Mouse (Mus musculus) natural killer cell, adult 2 months (primary cell): ENCODE data around the gene Arsb.
A peak's percentile ranks its signal among the peaks of the same experiment; 100 is the strongest.

Experiments
- DNase-seq, 2 experiments: peaks; one replicate each; pipeline ENCODE4 v3.0.0; 2022; ENCODE audit warnings: low spot score in 2 of 2

The Arsb gene

GRCm38 (mm10) chr13:93921831-93922565 is 150.6 kb downstream of the Arsb start:
- no peak for DNase-seq

- peak; percentile 18 to 31 for DNase-seq
Observed at GRCm38 (mm10) chr13:93922566-93922910, 151.1 kb downstream of the Arsb start.

- no peak for DNase-seq
Observed at GRCm38 (mm10) chr13:93924735-93925432, 153.5 kb downstream of the Arsb start.

DNA sequence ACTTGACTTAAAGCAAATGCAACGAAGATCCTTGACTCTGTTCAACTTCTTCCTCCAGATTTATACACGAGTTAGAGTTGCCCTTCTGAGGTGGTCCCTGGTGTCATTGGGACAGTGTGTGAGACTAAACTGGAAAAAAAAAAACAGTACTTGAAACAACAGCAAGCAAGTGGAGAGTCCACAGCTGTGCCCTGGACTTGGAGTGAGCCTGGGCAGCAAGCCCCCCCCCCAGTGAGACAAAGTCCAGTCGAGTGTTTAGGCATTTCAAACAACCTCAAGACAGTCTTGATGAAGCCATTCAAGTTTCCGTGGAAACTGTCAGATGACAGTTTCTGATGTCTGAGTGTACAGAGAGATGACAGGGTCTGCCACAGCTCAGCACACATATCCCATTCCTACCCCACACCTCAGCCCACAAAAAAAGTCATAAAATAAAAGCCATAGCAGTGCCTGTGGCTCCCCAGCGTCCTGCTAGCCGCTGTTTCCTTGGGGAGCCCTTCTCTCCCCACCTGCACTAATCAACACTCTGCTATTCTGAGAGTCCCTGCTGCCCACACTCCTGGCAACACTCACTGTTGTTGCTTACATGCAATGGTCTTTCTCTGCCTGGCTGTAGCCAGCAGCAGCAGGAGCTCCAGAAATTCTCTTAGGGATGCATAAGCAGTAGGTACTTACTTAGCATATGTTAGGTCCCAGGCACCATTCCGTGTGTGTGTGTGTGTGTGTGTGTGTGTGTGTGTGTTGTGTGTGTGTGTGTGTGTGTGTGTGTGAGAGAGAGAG is 159.3 kb downstream of the Arsb start:
- DNase-seq: no peak

DNA sequence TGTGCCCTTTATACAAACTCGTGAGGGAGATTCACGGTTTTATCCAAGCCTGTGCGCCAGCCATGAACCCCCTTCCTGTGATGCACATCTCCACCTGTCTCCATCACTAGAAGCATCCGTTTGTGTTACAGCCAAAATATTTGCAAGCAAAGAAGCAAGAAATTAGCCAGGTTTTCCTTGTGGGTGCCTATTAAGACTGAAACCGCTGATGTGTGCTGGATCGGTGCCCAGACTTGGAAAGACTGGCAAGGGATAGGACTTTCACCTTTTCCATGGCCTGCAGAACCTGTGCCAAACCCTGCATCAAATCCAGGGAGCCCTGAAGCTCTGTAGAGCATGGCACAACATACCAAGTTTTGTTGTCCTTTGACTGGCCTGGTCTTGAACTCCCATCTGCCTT is 165.0 kb downstream of the Arsb start:
- no peak for DNase-seq

- no peak for DNase-seq
Observed at GRCm38 (mm10) chr13:93938118-93938517, 166.7 kb downstream of the Arsb start.

DNA sequence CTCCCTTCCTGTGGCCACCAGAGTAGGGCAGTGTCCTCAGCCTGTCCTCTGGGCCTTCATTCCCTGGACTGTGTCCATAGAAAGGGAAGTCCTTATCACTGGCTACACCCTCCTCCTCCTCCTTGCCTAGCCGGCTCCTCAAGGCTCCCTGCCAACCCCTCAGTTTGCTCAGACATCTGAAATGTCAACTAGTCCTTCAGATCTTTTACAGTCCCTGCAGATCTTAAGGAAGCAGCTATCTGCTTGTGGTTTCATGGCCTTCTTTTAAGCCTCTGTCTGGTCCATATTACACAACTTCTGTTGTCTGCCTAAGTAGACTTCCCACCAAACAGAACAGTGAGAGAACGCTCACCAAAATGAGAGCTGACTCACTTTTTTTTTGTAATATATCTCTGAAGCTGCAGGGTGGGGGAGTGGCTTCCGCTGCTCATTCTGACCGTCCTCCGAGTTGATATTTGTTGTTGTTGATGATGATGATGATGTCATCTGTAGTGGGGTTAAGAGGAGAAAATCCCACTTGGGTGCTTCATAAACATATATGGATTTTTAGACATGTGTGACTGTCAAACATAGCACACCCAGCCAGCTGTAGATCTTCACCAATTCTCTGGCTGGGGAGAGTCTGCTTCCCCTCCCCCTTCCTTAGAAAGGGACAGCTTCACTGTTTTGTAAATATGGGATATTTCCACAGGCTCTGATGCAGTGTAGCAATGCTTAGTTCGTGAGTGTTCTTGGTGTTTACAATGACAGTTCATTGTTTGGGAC is 168.1 kb downstream of the Arsb start:
- no peak for DNase-seq

- no peak for DNase-seq
Observed at GRCm38 (mm10) chr13:93940742-93941531, 169.5 kb downstream of the Arsb start.

GRCm38 (mm10) chr13:93950996-93951395 is 179.6 kb downstream of the Arsb start:
- DNase-seq: no peak

- no peak for DNase-seq
Observed at GRCm38 (mm10) chr13:93951555-93951954, 180.1 kb downstream of the Arsb start.

DNA sequence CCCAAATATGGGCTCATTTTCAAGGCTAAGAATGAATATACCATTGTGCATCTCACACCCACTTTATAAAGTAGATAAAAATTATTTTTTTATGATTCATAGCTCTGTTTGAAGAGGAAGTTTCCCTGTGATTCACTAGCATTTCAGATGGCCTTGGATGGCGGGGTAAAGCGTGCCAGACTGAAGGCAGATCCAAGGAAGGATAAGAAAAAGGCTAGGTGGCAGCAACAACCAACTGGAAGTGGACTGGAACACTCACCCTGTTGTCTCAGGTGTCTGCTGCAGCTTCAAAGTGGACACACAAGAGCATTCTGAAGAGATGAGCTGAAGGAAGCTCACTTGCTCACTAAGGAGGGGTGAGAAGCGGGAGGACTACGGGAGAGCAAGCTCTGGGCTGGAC is 181.0 kb downstream of the Arsb start:
- no peak for DNase-seq

DNA sequence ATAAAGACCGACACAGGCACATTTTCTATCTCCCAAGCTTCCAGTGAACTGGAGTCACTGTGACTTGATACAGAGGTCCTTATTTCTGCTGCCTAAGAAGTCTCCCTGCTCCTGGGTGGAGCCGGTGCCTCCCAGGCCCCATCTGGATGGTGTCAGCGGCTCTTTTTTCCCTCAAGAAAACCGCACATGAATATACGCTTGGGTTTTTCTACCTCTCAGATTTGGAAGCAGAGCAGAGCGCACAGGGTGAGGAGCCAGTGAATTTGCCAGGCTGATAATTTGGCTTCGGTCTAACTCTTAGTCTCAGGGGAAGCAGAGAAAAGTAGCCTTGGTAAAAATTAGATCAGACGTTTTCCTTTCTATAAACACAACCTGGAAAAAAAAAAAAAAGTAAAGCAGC is 186.5 kb downstream of the Arsb start:
- no peak for DNase-seq

DNA sequence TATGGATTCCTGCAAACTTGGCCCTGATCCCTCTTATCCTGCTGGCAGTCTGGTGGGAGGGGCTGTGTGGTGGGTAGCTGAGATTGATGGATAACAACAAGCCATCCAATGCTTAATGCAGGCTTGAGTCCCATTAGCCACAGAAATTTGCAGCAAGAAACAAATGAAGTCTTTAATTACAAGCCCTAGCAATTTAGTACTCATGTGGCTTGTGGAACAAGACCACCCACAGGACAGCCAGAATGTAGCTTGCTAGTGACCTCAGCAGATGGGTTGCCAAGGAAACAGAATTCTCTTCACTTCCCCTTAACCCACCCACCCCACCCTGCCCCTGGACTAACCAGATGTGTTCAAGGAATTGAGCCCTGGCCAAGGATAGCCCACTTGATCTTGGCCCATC is 194.8 kb downstream of the Arsb start:
- DNase-seq: no peak

GRCm38 (mm10) chr13:93967138-93967537 is 195.7 kb downstream of the Arsb start:
- DNase-seq: no peak

- DNase-seq: no peak
Observed at GRCm38 (mm10) chr13:93970115-93970514, 198.7 kb downstream of the Arsb start.

- DNase-seq: no peak
Observed at GRCm38 (mm10) chr13:93972423-93972822, 201.0 kb downstream of the Arsb start.

DNA sequence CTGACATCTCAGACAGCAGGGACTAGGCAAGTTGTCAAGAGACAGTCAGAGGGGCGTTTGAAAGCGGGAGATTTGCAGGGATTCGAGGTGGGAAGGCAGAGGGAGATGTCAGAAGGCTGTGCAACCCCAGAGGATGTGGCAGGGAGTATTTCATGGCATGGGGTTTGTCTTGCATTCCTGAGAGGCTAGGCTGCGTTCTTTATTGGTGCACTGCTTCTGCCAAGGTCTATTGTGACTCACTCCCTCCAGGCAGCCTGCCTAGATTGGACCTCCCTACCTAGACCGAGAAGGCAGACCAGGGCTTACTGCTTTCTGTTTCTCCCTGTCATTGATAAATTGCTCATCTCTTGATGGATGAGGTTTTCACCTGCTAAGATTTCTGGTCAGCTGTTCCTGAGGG is 204.2 kb downstream of the Arsb start:
- DNase-seq: no peak

- DNase-seq: no peak
Observed at GRCm38 (mm10) chr13:93976897-93977530, 205.6 kb downstream of the Arsb start.

DNA sequence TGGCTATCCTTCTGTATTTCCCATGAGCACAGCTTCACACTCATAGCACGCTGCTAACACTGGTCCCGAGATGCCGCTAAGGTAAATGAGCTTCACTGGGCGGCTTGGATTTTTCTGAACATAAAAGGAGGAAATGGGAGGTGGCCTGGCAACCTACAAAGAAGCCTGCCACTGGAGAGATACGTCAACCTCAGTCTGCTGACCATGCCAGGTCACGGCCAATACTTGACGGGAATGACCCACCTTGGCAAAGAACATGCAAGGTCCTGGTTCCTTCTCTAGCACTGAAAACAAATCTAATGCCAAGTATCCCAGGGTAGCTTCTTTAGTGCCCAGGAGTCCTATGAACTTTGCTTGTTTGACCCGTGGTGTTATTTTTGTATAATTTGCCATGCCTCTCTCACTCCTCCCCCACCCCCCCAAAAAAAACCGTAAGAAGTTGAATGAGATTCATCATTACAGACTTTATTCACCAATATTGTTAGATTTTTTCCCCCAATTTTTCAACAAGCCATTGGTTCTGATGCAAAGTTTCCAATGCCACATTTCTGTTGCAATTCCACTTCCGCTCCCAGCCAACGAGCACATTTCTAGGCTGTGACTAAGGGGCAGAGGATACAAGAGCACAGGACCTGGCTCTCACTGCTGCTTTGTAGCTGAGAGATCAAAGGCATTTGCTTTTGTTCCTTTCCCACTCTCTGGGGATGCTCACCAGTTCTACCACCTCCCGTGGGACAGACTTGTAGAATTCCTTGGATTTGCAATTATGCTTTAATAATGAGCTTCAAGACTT is 207.5 kb downstream of the Arsb start:
- no peak for DNase-seq

DNA sequence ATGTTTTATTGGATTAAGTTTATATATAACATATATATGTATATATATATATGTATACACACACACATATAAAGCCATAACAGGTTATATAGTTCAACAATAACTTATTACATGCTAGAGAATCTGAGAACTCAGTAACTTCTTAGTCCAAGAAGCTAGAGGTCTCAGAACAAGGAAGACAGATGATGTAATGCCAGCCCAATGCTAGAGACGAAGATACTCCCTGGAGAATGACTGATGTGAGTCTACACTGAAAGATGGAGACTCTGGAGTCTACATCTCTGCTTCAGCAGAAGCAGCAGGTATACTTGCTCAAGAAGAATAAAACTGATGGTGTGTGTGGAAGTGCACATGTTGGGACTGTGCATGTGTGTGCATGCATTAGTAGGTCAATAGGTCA is 208.3 kb downstream of the Arsb start:
- no peak for DNase-seq
